Mouse (Mus musculus) spleen, adult 2 months (tissue): Measurements from ENCODE around the gene Ibtk.

Experiments
- CTCF ChIP-seq: fragments of 200-500 bp; IDR thresholded peaks from 2 replicates; pipeline ENCODE4 v1.5.1; 2011; ENCODE audit warnings: mild to moderate bottlenecking, inconsistent platforms; ENCODE audit not compliant: insufficient read depth, insufficient read length, insufficient replicate concordance; ENCODE audit errors: extremely low read depth
- POLR2A ChIP-seq: fragments of 200-500 bp; IDR thresholded peaks from 2 replicates; pipeline ENCODE4 v1.6.1; 2011; ENCODE audit warnings: low read depth, low read length, inconsistent platforms

GRCm38 (mm10) chr9:85693231-85694116 is 55.7 kb downstream of the Ibtk start:
- TF ChIP-seq CTCF (no peak), POLR2A (no peak)
